Mouse (Mus musculus) CH12.LX (cell line): ENCODE data around the gene Tysnd1. TPM values are rescaled to one million over a fixed set of nuclear protein-coding genes. Genes with fewer than 3 reads are reported as not detected.

Source experiments
- DNase-seq: peaks from one replicate; pipeline ENCODE4 v3.0.0-alpha.2; 2013; ENCODE audit errors: extremely low read depth
- H3K27ac ChIP-seq: 2 replicates; pipeline ENCODE4 v1.5.1; 2012; ENCODE audit warnings: low read depth, mild to moderate bottlenecking, control low read depth, moderate library complexity; ENCODE audit not compliant: insufficient read depth
- H3K27me3 ChIP-seq: replicated peaks from 2 replicates; pipeline ENCODE3; 2012; ENCODE audit warnings: inconsistent platforms
- H3K36me3 ChIP-seq, 2 experiments: replicated peaks in 1 of 2; 2 replicates each; pipeline versions ENCODE3 to v1.6.1; 2012; ENCODE audit warnings: inconsistent platforms in 1 of 2, low read length in 1 of 2, mild to moderate bottlenecking in 1 of 2, mixed read lengths in 1 of 2, moderate library complexity in 1 of 2; ENCODE audit not compliant: control insufficient read depth in 1 of 2, insufficient read depth in 1 of 2
- H3K4me1 ChIP-seq, 2 experiments: 2 replicates each; pipeline ENCODE4 v1.6.1; 2012; ENCODE audit warnings: inconsistent platforms in 1 of 2, moderate library complexity in 1 of 2; ENCODE audit not compliant: insufficient read depth in 2 of 2, control insufficient read depth in 1 of 2
- H3K4me2 ChIP-seq: 2 replicates; pipeline ENCODE4 v1.6.1; 2012; ENCODE audit warnings: low read depth, mild to moderate bottlenecking, control low read depth; ENCODE audit not compliant: poor library complexity, insufficient read depth, severe bottlenecking
- H3K4me3 ChIP-seq, 3 experiments: fragments of 150-350 bp in 1 of 3; sonication (generic) in 1 of 3; replicated peaks in 1 of 3; 2 replicates each; pipeline versions ENCODE3 to v1.5.1; 2011 to 2012; ENCODE audit warnings: low read depth in 2 of 3, low read length in 2 of 3, mild to moderate bottlenecking in 2 of 3, moderate library complexity in 2 of 3, control low read depth in 1 of 3, improper control_type of control experiment in 1 of 3, inconsistent platforms in 1 of 3, mixed read lengths in 1 of 3; ENCODE audit not compliant: poor library complexity in 1 of 3
- H3K79me2 ChIP-seq: replicated peaks from 2 replicates; pipeline ENCODE4 v1.6.1; 2012; ENCODE audit warnings: mild to moderate bottlenecking, moderate library complexity; ENCODE audit not compliant: control insufficient read depth, poor library complexity, insufficient read depth, severe bottlenecking; ENCODE audit errors: extremely low read depth
- H3K9ac ChIP-seq: 2 replicates; pipeline ENCODE4 v1.6.1; 2012; ENCODE audit warnings: low read depth, mild to moderate bottlenecking, control low read depth, moderate library complexity; ENCODE audit not compliant: insufficient read depth
- H3K9me3 ChIP-seq: replicated peaks from 2 replicates; pipeline ENCODE3; 2012; ENCODE audit warnings: low read length, inconsistent platforms, mixed read lengths
- CTCF ChIP-seq, 2 experiments: IDR thresholded peaks in 1 of 2; conservative IDR thresholded peaks in 1 of 2; 2 replicates each; pipeline ENCODE4 v1.5.1; 2011 to 2012; ENCODE audit warnings: low read depth in 2 of 2, low read length in 2 of 2, improper control_type of control experiment in 1 of 2, inconsistent platforms in 1 of 2, mild to moderate bottlenecking in 1 of 2, moderate library complexity in 1 of 2
- EP300 ChIP-seq: IDR thresholded peaks from 2 replicates; pipeline ENCODE4 v1.6.1; 2011; ENCODE audit warnings: low read length, improper control_type of control experiment
- HCFC1 ChIP-seq: IDR thresholded peaks from 2 replicates; pipeline ENCODE4 v1.6.1; 2012; ENCODE audit warnings: low read depth, mild to moderate bottlenecking, inconsistent platforms, low read length, improper control_type of control experiment
- NELFE ChIP-seq: IDR thresholded peaks from 2 replicates; pipeline ENCODE4 v1.6.1; 2011; ENCODE audit warnings: low read depth, low read length, improper control_type of control experiment
- NRF1 ChIP-seq: IDR thresholded peaks from 2 replicates; pipeline ENCODE4 v1.6.1; 2014; ENCODE audit warnings: low read depth, mild to moderate bottlenecking, inconsistent platforms, low read length, improper control_type of control experiment, moderate library complexity
- POLR2AphosphoS2 ChIP-seq: IDR thresholded peaks from 2 replicates; pipeline ENCODE4 v1.6.1; 2011; ENCODE audit warnings: low read depth, low read length, improper control_type of control experiment
- RAD21 ChIP-seq: IDR thresholded peaks from 2 replicates; pipeline ENCODE4 v1.6.1; 2011; ENCODE audit warnings: low read depth, mild to moderate bottlenecking, low read length, improper control_type of control experiment, moderate library complexity
- SMC3 ChIP-seq: IDR thresholded peaks from 2 replicates; pipeline ENCODE4 v1.6.1; 2011; ENCODE audit warnings: low read depth, low read length, improper control_type of control experiment
- ZMIZ1 ChIP-seq: IDR thresholded peaks from 2 replicates; pipeline ENCODE4 v1.6.1; 2012; ENCODE audit warnings: low read depth, mild to moderate bottlenecking, inconsistent platforms, low read length, improper control_type of control experiment
- dilution Hi-C: fragments of 300-500 bp; cut with MboI; formaldehyde crosslinking; loops from 2 replicates; pipeline ENCODE4 v1.14.3; 2020; ENCODE audit warnings: low sequenced_read_pairs; ENCODE audit not compliant: extremely low pct_unique_long_range_greater_than_20kb, extremely low pct_ligation_motif_present
- in situ Hi-C: fragments of 300-500 bp; cut with MboI; formaldehyde crosslinking; loops from 3 replicates; pipeline ENCODE4 v1.14.3; 2019; ENCODE audit warnings: low sequenced_read_pairs, low pct_ligation_motif_present, low pct_unique_long_range_greater_than_20kb, mixed read lengths
- polyA plus RNA-seq: library from polyadenylated mRNA; unstranded; fragments of >175 nt; gene quantifications from 2 replicates; pipeline ENCODE4 v1.2.1, GENCODE M21; 2012; ENCODE audit warnings: low read depth; ENCODE audit not compliant: insufficient read length
- total RNA-seq, 2 experiments: library from RNA; depleted of rRNA; stranded (reverse); fragments of 300-350 nt in 1 of 2; fragments of >200 nt in 1 of 2; gene quantifications; 2 replicates each; pipeline ENCODE4 v1.2.3; 2012 to 2014

Tysnd1 gene
- total and polyA plus RNA-seq, 3 experiments = 23.2 to 45.1 (median 38.9) TPM

GRCm38 (mm10) chr10:61741873-61742272, 46.6 kb downstream of the Tysnd1 start:
- in situ Hi-C loops = no loop called here
- Histone ChIP-seq H3K79me2 (no peaks in the 10 kb centered on the region), H3K9ac (no peak overlapping the region), H3K4me1 (no peaks in the 10 kb centered on the region; a peak in 1 of 4 replicates), H3K4me3 (no peak overlapping the region)
- no peak for DNase-seq
- TF ChIP-seq NRF1 (no peak), SMC3 (0 out of 2 replicates have a peak, but pooled peaks have one; percentile 19), POLR2AphosphoS2 (no peak), CTCF (conservative IDR thresholded peaks at IDR 0.05 in 1 of 2, IDR thresholded peaks at IDR 0.05 in 1 of 2; ENCODE audit: low read depth in 2 of 2, low read length in 2 of 2) (peak in 1 of 2 experiments; percentile 24; a peak in 2 of 4 replicates), EP300 (no peak), NELFE (no peak)
- TF ChIP-seq, all 38 proteins: peak for 2
- H3K27ac ChIP-seq = no peak overlapping the region
- H3K4me2 ChIP-seq = no peak overlapping the region
- dilution Hi-C loops = no loop called here
- H3K9me3 ChIP-seq = peaks cover 9% of the 10 kb centered on the region
- H3K27me3 ChIP-seq = no peaks in the 10 kb centered on the region
- H3K36me3 ChIP-seq = peaks cover 0 to 18% of the 10 kb centered on the region in 2 experiments

- TF ChIP-seq ZMIZ1 = no peak
- TF ChIP-seq, all 38 proteins: peak for 0
- Histone ChIP-seq H3K4me1 (no peaks in the 10 kb centered on the region; a peak in 1 of 4 replicates), H3K27ac (no peak overlapping the region), H3K9ac (no peak overlapping the region), H3K4me3 (no peak overlapping the region), H3K27me3 (no peaks in the 10 kb centered on the region), H3K9me3 (peaks cover 9% of the 10 kb centered on the region), H3K36me3 (peaks cover 0 to 16% of the 10 kb centered on the region in 2 experiments), H3K79me2 (no peaks in the 10 kb centered on the region), H3K4me2 (no peak overlapping the region)
- in situ Hi-C loops (no loop called here), dilution Hi-C loops (no loop called here)
- no peak for DNase-seq
Observed at GRCm38 (mm10) chr10:61742336-61742735, 47.0 kb downstream of the Tysnd1 start.

- DNase-seq = peak; percentile 29
- TF ChIP-seq CTCF (conservative IDR thresholded peaks at IDR 0.05 in 1 of 2, IDR thresholded peaks at IDR 0.05 in 1 of 2; ENCODE audit: low read depth in 2 of 2, low read length in 2 of 2) (peak; percentile 44 to 64; a peak in 3 of 4 replicates), RAD21 (peak; percentile 58), HCFC1 (no peak), SMC3 (peak; percentile 44)
- dilution Hi-C loops (no loop called here), in situ Hi-C loops (no loop called here)
- Histone ChIP-seq H3K9me3 (peaks cover 9% of the 10 kb centered on the region), H3K27me3 (peaks cover 4% of the 10 kb centered on the region), H3K4me1 (peaks cover 4 to 14% of the 10 kb centered on the region in 2 experiments), H3K9ac (no peak overlapping the region), H3K79me2 (no peaks in the 10 kb centered on the region), H3K4me3 (no peak overlapping the region), H3K36me3 (no peaks in the 10 kb centered on the region), H3K27ac (no peak overlapping the region), H3K4me2 (no peak overlapping the region)
Observed at GRCm38 (mm10) chr10:61745133-61745532, 49.8 kb downstream of the Tysnd1 start.
